Mouse (Mus musculus) hindbrain, embryonic 13.5 days (tissue): Measurements from ENCODE around the gene Olfr338. TPM values are rescaled to one million over a fixed set of nuclear protein-coding genes. Genes with fewer than 3 reads are reported as not detected.
"Not testable (repeated sequence)": the region's sequence is repeated elsewhere in the genome, so short reads cannot be mapped to it uniquely, and the experiment has no call there.

Experiments used
- ATAC-seq: fragments of 200-750 bp; cut with Nextera tagmentation; 2 replicates; pipeline ENCODE4 v1.8.0; 2017; ENCODE audit warnings: moderate TSS enrichment; ENCODE audit not compliant: low FRiP score
- H3K27ac ChIP-seq: fragments of 300-500 bp; sonication (generic); 2 replicates; pipeline ENCODE4 v1.5.1; 2015; ENCODE audit warnings: inconsistent platforms, mild to moderate bottlenecking, moderate library complexity
- H3K27me3 ChIP-seq: fragments of 300-500 bp; sonication (generic); 2 replicates; pipeline ENCODE4 v1.6.1; 2015; ENCODE audit warnings: mild to moderate bottlenecking, inconsistent platforms
- H3K36me3 ChIP-seq: fragments of 300-500 bp; sonication (generic); 2 replicates; pipeline ENCODE4 v1.6.1; 2015; ENCODE audit warnings: mild to moderate bottlenecking, inconsistent platforms
- H3K4me1 ChIP-seq: fragments of 300-500 bp; sonication (generic); replicated peaks from 2 replicates; pipeline ENCODE4 v1.6.1; 2015; ENCODE audit warnings: inconsistent platforms
- H3K4me2 ChIP-seq: fragments of 300-500 bp; sonication (generic); 2 replicates; pipeline ENCODE4 v1.6.1; 2015; ENCODE audit warnings: inconsistent platforms, mild to moderate bottlenecking, moderate library complexity
- H3K4me3 ChIP-seq: fragments of 300-500 bp; sonication (generic); 2 replicates; pipeline ENCODE4 v1.5.1; 2015; ENCODE audit warnings: mild to moderate bottlenecking, inconsistent platforms
- H3K9ac ChIP-seq: fragments of 300-500 bp; sonication (generic); 2 replicates; pipeline ENCODE4 v1.6.1; 2015; ENCODE audit warnings: mild to moderate bottlenecking, inconsistent platforms
- H3K9me3 ChIP-seq: fragments of 300-500 bp; sonication (generic); 2 replicates; pipeline ENCODE4 v1.6.1; 2016; ENCODE audit warnings: inconsistent platforms
- WGBS: fragments of 180-500 bp; shearing (Covaris S2); methylation state at CpG from one replicate; pipeline ENCODE4 v1.1.7; 2015; 5-methylcytosine and 5-hydroxymethylcytosine counted together
- polyA plus RNA-seq: library from polyadenylated mRNA; unstranded; fragments of >200 nt; fragmentation: Nextera tagmentation; extraction: Ambion mirVana; gene quantifications from 2 replicates; pipeline ENCODE4 v1.2.1, GENCODE M21; 2015

The Olfr338 gene
- 0.03 TPM in 1 of 2 replicates, not detected in the other for polyA plus RNA-seq

- Histone ChIP-seq H3K27me3 (no peaks in the 10 kb centered on the region), H3K27ac (no peak within 1 kb of the TSS), H3K4me2 (no peak within 1 kb of the TSS), H3K4me3 (no peak within 1 kb of the TSS), H3K36me3 (no peaks in the 10 kb centered on the region), H3K9me3 (peaks cover 5% of the 10 kb centered on the region; the same call in 1 of the 2 replicates), H3K4me1 (no peaks in the 10 kb centered on the region), H3K9ac (no peak within 1 kb of the TSS)
- ATAC-seq: no peak
Measured at GRCm38 (mm10) chr2:36373219-36373618, at the start of gene Olfr338. Gene Olfr338, plus strand, starts transcription at chr2:36373519.

- not testable (repeated sequence) for ATAC-seq, H3K27me3 ChIP-seq, H3K4me1 ChIP-seq, H3K27ac ChIP-seq, H3K9me3 ChIP-seq, H3K4me3 ChIP-seq, H3K9ac ChIP-seq, H3K4me2 ChIP-seq, H3K36me3 ChIP-seq
- WGBS: 93% methylated on average over 3 of the region's 3 CpGs
Measured at GRCm38 (mm10) chr2:36415174-36415573, 41.9 kb downstream of the Olfr338 start.

GRCm38 (mm10) chr2:36415591-36415990, 42.3 kb downstream of the Olfr338 start:
- not testable (repeated sequence) for H3K4me2 ChIP-seq, H3K9me3 ChIP-seq, H3K4me3 ChIP-seq, ATAC-seq, H3K36me3 ChIP-seq, H3K4me1 ChIP-seq, H3K27me3 ChIP-seq, H3K27ac ChIP-seq, H3K9ac ChIP-seq
- 88% methylated on average over 7 of the region's 7 CpGs for WGBS

- Histone ChIP-seq H3K4me1 (no peaks in the 10 kb centered on the region), H3K9me3 (peaks cover 10% of the 10 kb centered on the region; the same call in 1 of the 2 replicates), H3K4me3 (no peak within 1 kb of the TSS), H3K27ac (no peak within 1 kb of the TSS), H3K27me3 (no peaks in the 10 kb centered on the region), H3K4me2 (no peak within 1 kb of the TSS), H3K36me3 (no peaks in the 10 kb centered on the region), H3K9ac (no peak within 1 kb of the TSS)
- ATAC-seq: no peak
- 85% methylated on average over 3 of the region's 3 CpGs for WGBS
Measured at GRCm38 (mm10) chr2:36418647-36419046, 45.3 kb downstream of the Olfr338 start, which contains the start of gene Olfr339. Gene Olfr339, plus strand, starts transcription at chr2:36418947.

Other genes starting within 250 kb of the Olfr338 start
- gene Mrrf, start 237.1 kb upstream of the Olfr338 start, polyA plus RNA-seq: 23.8 and 27.2 TPM in 2 replicates
- gene Rbm18, start 236.7 kb upstream of the Olfr338 start, polyA plus RNA-seq: 142 and 148 TPM in 2 replicates
- gene Ptgs1, start 143.1 kb upstream of the Olfr338 start, polyA plus RNA-seq: 5.1 and 5.2 TPM in 2 replicates
- not detected in 2 replicates for gene Olfr339, start 45.4 kb downstream of the Olfr338 start, polyA plus RNA-seq
- gene Olfr340, start 79.1 kb downstream of the Olfr338 start, polyA plus RNA-seq: not detected in 2 replicates
- gene Olfr341, start 108.9 kb downstream of the Olfr338 start, polyA plus RNA-seq: not detected in 2 replicates
- not detected in 2 replicates for gene Olfr342, start 151.5 kb downstream of the Olfr338 start, polyA plus RNA-seq
- not detected in 2 replicates for gene Olfr344, start 193.1 kb downstream of the Olfr338 start, polyA plus RNA-seq